Mouse (Mus musculus) cerebellum, postnatal 4 days (tissue): ENCODE data around the gene Sox5.

Source experiments
- DNase-seq, 2 experiments: peaks; one replicate each; pipeline ENCODE4 v3.0.0; 2022; ENCODE audit warnings: low spot score in 2 of 2, mixed read lengths in 1 of 2

Sox5 gene

DNA sequence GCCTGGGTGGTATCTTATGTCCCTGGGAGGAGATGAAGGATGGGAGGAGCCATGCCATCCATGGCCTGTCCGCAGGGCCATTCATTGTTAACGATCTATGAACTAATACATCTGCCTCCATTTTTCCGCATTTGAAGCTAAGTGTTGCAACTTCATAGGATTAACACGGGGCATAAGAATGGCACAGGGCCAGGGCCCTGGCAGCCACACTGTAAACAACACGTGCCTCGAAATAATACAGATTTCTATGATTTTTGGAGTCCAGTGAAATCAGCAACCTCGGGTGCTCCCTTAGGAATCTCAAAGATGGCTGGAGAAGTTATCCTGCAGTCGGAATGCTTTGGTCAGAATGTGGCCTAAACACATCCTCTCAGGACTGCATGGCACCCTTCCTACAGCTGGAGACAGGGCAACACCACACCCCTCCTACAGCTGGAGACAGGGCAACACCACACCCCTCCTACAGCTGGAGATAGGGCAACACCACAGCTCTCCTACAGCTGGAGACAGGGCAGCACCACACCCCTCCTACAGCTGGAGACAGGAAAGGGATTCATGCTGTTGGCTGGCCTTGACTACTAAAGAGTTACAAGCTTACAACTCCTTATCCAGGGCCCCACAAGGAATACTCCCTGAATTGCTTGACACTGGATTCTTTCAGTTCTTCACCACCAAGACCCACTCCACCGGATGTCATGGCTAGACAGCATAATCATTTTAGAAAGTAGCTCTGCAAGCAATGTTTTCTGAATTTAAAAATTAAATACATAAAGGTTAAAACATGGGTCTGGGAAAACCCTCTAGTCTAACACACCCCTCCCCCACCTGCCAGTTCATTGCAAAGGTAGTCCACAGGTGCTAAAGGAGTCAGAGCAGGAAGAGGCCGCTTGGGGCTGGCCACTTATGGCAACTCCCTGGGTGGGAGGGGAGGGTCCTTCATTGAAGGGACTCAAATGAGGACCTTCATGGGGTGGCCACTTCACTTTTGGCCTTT is 122.4 kb downstream of the Sox5 start:
- no peak for DNase-seq

DNA sequence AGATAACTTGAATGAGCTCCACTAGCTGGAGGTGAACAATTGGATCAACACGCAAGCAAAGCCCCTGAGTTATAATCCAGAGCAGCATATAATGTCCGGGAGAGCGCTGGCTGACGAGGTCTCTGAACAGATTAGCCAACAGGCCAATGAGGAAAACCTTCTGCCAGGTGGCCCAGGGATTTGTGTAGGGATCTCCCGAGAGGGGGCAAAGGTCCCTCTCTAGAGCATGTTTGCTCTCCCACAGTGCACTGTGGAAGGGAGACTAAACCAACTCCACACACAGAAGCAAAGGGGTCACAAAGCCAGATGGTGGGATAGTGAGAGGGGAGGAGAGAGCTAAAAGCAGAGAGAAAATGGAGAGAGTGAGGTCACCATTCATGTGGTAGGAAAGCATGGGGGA is 128.9 kb downstream of the Sox5 start:
- no peak for DNase-seq

DNA sequence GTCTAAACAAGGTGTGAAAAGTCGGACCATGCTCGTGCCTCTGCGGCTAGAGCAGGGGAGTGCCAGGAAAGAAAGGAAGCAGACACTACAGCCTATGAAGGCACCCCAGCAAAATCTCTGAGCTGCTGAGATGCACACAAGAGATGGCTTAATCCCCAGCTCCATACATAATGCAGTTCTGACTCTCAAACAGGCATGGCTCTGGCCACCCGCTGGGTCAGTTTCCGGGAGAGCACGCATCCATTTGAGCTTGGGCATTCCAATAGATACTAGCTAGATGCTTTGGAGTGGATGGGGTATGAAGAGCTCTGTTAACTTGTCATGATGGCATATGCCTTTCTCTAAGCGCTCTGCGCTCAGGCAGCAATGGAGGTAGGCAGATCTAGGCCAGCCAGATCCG is 132.9 kb downstream of the Sox5 start:
- no peak for DNase-seq

DNA sequence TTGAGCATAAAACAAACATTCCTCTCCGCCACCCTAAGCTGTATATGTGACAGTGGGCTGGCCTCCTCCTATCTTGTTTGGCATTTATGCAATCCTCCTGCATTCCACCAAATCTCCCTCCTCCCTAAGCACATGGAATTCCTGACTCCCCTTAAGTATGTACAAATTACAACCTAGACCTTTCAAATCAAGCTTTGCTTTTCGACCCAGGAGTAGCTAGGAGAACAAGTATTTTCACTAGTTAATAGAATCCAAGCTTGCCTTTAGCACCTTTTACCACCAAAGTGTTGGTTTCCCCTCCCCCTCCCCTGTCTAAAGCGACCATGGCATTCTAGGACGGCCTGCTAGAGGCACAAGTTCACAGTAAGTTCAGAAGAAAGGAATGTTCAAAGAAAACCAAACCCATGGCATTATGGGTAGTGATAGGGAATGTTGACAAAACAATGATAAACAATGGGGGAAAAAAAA is 133.6 kb downstream of the Sox5 start:
- no peak for DNase-seq

DNA sequence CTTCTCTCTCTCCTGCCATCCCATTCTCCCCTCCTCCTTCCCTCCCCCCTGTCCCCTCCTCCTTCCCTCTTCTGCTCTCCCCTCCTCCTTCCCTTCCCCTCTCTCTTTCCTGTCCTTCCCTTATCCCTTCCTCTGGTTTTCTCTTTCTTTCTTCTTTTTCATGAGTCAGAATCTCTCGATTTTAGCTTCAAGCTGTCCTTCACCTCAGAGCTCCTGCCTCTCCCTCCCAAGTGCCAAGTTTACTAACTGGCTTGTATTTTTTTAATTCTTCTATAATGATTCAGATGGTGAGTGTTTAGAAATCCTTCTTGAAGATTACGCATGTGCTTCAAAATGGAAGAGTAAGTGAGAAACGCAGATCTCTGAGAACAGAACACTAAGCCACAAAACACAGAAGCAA is 135.4 kb downstream of the Sox5 start:
- DNase-seq: no peak

DNA sequence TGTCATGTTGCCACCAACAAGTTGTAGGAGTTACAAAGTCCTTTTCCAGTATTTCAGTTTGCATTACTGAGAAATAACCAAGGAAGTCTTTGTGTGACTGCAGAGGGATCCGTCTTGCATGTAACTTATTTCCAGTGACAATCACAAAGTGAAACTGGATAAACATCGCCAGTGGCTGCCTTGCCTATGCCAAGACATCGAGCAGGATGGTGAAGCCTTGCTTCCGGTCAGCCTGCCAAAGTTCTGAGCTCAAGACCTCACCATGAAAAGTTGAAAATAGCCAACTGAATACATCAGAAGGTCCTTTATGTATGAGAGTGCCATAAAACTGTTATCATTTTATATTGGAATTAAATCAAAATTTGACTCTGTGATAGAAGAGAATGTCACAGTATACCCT is 136.0 kb downstream of the Sox5 start:
- no peak for DNase-seq

DNA sequence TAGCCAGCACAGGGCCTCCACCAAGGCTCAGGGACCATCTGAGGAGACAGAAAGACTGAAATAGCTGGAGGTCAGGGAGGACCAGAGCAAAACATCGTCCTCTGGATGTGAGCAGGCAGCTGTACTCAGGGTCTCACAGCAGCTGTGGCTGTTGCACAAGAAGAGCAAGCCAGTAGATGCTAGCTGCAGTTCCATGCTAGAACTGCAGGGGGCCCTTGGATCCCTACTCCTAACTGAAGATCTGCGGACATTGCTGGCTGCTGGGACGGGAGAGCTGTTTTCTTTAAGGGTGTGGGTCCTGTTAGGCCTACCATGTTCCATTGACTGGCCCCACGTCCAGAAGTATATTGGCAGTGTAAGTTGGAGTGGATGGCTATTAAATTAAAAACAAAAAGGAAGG is 137.1 kb downstream of the Sox5 start:
- peak in 1 of 2 experiments; percentile 15 for DNase-seq

DNA sequence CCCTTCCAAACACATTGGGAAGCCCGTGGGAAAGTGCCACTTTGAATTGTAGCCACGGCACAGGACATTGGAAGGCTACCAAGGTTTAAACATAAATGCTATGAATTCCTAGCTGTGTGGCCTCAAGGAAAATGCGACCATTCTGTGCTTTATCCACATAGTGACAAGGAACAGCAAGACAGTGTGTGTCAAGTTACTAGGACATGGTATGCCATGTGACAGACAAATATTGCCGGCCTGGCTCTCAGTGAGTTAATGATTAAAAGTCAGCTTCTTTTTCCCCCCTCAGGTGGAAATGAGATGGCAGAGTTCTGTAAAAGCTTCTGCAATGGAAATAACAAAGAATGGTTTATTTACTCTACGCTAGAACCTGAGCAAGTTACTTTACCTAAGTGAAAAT is 138.2 kb downstream of the Sox5 start:
- DNase-seq: no peak

DNA sequence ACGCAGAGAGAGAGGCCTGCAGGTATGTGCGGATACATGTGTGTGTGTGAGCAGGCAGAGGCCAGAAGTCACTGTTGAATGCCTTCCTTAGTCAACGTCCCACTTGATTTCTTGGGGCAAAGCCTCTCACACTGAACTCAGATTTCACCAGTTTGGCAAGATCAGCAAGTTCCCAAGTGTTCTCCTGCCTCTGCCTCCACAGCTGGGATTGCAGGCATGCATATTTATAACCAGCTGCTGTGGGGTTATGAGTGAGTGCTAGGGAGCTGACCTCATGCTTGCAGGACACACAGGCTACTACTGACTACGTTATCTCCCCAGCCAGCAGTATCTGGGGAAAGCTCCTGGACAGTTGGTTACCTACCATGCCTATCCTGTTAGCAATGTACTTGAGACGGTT is 139.9 kb downstream of the Sox5 start:
- DNase-seq: no peak

DNA sequence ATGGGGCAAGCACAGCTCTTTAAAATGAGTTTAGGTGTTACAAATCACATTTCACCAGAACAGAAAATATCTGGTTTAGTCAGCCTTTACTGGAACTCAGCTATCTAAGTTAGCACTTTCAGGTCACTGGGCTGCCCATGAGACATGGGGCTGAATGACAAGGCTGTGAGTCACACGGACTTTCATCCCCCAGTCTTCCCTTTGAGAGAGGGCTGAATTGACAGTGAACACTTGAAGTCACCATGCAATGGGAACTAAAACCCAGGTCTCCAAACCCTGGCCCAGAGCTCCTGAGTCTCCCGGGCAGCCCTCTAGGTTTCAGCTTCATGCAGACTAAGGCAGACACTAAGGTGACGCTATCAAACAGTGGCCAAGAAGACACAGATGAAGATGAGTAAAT is 141.2 kb downstream of the Sox5 start:
- DNase-seq: no peak

DNA sequence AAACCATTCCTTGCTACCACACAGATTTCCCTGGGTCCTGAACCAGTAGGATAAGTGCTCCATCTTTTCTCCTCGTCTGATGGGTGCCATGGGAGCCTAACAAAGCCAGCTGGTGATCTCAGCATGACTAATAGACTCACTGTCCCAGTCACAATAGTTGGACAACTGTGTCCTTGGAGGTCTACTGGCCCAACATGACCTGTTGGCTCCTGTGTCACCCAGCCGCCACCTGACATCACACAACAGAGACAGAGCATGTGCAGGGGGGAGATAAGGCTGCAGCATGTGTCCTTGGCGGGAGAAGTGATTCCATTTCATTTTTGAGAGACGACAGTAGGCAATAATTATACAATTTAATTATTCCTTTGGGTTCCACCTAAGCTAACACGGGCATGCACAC is 143.2 kb downstream of the Sox5 start:
- DNase-seq: no peak

DNA sequence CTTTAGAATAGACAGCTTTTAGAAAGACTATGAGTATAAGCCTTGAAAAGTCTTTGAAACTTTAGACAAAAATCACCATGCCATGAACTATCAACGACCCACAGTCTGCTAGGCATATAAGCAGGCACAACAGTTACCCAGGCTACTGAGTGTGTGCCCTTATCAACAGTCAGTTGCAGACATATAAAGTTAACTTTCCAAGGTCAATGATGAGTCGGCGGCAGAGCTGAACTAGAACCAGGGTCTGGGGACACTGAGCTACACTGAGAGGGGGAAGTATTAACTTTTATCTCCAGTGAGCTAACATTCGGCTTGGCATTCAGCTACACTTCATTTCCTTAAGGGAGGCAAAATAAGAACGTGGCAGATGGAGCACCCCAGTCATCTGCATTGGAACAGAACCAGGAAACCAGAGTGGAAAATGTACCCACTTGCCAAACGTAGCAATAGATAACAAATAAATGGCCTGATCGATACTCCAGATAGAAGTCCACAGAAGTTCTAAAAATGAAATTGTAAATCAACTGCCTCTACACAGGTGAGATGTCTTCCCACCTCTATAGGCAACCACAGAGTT is 154.2 kb downstream of the Sox5 start:
- DNase-seq: no peak

DNA sequence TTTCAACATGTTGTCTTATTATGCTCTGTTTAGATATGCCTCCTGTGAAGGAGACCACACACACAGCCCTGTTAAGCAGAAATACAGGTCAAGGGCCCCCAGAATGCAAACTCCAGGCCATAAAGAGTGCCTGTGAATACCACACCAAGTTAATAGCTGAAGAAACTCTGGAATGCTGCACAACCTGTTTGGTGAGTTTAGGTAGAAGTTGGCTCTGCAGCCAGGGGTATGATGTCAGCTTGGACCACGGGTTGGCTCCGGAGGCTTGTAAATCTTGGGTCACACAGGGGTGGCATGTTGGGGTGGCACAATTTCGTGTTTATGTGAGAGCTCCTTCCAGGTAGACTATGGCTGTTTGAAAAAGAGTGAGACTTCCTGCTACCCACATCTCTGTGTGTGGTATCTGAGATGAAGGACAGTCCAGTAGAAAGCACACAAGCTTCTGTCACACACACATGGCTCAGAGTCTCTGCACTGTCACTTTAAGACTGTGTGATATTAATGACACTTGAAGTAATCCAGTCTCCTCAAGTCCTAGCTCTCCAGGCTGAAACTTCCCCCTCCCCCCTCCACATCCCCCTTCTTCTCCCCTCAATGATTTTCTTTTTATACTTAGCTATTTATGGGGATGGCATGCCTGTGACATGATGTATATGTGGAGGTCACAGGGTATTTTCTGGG is 160.5 kb downstream of the Sox5 start:
- no peak for DNase-seq

DNA sequence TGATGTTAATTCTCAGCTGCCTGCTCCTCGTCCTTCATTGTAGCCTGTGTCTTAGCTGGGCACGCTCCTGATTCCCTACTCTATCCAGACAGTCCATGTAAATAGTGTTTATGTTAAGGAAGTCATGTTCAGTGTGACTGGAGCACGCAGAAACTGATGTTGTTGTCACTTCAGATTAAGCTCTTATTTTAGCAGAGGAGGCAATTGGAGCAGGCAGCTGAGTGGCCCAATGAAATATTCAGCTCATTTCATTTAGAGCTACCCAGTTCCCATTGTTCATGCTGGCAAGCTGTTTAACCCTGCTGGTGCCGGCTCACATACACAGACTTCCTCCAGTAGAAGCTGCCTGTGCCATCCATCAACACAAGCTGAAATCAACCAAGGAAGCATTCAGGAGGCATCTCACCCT is 170.4 kb downstream of the Sox5 start:
- DNase-seq: no peak

DNA sequence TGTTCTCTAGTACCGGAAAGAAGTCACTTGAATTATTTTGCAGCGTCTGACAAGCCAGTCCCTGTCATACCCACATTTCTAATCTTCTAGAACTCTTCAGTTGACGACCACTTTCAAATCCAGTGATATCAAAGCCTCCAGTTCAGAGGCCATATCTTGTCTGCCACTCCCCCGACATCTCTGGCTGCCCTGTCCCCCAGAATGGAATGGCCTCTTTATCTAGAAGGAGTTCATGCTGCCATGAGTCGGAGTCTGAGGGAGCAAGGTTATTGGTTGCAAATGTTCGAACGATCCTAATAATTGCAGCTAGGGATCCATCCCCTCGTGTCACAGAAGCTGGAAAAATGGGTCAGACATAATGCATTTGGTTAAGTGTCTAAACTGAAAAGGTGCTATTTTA is 170.9 kb downstream of the Sox5 start:
- DNase-seq: no peak

DNA sequence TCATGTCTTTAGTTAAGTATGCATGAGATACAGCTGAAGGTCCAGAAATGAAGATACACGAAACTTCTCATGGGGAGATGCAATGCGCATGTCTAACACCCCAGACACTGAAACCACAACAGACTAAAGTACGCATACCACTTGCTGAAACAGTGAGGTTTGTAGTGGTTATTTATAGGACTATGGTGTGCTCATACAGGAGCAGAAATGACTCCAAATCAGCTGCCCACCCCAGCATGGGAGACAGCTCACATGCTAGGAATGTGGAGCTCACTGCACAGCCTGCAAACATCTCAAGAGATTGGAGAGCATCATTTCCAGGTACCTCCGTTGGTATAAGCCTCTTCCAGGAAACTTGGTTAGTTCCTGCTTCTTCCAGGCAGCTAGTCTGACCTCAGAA is 178.9 kb downstream of the Sox5 start:
- DNase-seq: no peak

DNA sequence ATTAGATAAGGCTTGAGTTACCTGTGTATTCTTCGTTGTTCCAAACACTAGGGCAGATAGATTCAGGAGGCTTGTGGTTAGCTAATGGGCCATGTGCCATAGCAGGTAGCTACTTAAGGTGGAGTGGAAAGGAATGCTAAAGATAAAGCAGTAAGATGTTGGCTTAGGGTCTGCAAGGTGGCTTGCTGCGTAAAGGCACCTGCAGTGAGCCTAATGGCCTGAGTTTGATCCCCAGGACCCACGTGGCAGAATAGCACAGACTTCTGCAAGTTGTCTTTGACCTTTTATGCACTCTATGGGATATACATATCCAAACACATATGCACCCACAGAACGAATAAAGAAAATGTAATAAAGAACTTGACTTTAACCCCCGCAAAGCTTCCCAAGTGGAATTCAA is 181.4 kb downstream of the Sox5 start:
- DNase-seq: no peak

DNA sequence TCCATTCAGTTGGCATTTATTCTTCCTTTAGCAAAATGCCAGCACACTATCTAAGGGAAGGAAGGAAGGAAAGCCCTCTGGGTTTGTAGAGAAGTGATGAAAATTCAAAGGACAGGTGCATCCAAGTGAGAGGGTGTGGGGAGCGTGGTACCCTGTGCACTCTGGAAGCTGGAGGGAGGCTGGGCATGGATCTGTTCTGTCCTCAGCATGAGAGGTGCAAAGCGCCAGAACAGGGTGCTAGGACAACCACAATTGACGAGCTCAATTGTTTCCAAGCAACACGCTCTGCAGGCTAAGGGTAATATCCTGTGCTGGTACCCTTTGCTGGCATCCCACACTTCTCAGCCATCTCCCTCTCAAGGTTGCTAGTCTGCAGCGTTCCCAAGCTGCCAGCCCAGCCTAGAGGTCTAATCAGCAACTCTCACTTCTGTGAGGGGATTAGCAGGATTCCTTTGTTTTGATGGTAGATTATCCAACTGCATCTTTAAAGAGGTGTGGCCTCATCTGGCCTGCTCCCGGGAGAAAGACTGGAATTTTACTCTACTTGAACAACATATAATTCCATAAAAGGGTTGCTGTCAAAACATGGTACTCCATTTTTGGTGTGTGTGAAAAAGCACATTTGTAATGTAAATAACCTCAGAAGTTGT is 183.3 kb downstream of the Sox5 start:
- no peak for DNase-seq

DNA sequence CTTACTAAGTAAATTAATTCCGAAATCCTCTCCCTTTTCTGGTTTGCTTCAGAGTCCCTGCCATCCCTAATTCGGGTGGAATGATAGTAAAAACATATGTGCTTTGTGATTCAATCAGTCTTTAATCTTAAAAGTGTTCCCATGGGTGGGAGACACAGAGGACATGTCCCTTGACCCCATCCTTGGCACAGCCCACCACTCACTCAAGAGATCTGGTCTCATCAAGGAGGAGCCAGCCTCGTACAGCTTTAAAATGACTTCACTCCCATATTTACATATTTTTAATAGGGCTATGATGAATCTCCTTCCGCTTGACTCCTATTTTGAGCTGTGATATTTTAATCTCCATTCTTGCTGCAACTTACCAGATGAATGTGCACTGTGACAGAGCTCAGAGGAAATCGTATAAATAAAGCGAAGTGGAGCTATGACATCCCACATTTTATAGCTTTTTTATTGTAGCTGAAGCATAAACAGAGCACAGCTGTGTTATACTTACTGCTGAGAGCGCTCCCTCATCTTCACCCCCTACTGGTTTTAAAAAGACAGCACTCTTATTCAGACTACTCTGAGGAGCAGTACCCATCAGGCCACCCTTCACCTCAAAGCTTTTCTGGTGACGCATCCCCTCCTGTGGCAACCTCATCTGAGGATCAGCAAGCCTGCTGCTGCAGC is 185.1 kb downstream of the Sox5 start:
- no peak for DNase-seq

DNA sequence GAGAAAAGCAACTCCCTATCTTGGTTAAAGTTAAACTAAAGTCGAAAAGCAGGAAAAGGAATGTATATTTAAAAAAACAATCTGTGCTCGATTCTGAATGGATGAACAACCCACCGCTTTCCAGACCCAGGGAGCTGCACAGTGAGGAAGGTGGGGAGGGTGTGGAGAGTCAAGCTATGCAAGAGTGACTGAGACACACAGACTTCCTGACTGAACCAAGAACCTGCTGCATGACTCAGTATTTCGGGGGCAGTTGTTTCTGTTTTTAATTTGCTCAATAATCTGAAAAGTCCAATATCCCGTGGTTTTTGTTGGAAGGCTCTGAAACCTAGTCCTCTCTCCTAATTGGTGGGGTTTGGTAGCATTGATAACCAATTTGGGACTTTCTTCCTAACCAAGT is 196.9 kb downstream of the Sox5 start:
- no peak for DNase-seq

DNA sequence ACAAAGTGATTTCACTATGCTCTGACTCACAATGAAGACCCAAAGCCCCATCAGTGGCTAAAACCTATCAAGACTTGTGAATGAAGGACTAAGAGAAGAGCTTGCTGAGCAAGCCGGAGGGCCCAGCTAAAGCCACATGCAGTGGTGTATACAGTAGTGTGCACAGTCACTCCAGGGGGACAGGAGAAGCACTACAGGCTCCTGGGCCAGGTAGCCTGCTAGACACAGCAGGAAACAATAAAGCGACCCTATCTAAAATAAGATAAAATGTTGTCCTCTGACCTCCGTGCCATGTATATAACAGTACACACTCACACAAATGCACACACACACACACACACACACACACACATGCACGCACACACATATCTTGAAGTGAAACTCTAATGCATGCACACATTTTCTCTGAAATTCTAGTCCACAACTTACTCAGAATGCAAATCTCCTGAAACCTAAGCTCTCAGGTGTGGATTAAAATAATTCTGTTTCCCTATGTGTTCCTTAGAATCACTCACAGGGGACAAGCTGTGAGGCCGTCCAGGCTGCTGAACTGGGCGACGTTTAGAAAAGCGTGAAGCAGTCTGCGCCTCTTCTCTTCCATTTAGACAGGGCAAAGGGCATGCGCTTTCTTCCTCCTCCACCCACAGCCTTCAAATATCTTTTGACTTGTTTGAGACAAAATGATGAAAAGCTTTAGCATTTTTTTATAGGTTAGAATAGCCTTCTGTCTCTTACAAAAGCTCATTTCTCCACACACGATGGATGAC is 197.5 kb downstream of the Sox5 start:
- DNase-seq: no peak
